Mouse (Mus musculus) liver, adult 2 months (tissue): ENCODE data around the gene Cbx4. TPM values are rescaled to one million over a fixed set of nuclear protein-coding genes. Genes with fewer than 3 reads are reported as not detected.

Experiments
- DNase-seq: peaks from one replicate; pipeline ENCODE4 v3.0.0-alpha.2; 2011; ENCODE audit warnings: low read depth, low spot score; ENCODE audit errors: extremely low read depth
- H3K27ac ChIP-seq: fragments of 200-500 bp; replicated peaks from 2 replicates; pipeline ENCODE4 v1.5.1; 2012; ENCODE audit warnings: low read depth, mild to moderate bottlenecking, control low read depth, inconsistent platforms, low read length; ENCODE audit not compliant: insufficient read depth
- H3K27me3 ChIP-seq: fragments of 200-500 bp; 2 replicates; pipeline ENCODE4 v1.6.1; 2012; ENCODE audit warnings: mild to moderate bottlenecking, moderate library complexity, low read length, inconsistent platforms; ENCODE audit not compliant: control insufficient read depth, insufficient read depth
- H3K36me3 ChIP-seq: fragments of 200-500 bp; 2 replicates; pipeline ENCODE4 v1.6.1; 2012; ENCODE audit warnings: low read length, inconsistent platforms; ENCODE audit not compliant: control insufficient read depth, insufficient read depth
- H3K4me1 ChIP-seq: fragments of 200-500 bp; 2 replicates; pipeline ENCODE4 v1.6.1; 2011; ENCODE audit warnings: low read length; ENCODE audit not compliant: control insufficient read depth, insufficient read depth
- H3K4me3 ChIP-seq: fragments of 200-500 bp; 2 replicates; pipeline ENCODE4 v1.5.1; 2011; ENCODE audit warnings: low read depth, mild to moderate bottlenecking, control low read depth, low read length, moderate library complexity; ENCODE audit not compliant: insufficient read depth
- H3K79me2 ChIP-seq: fragments of 200-500 bp; 2 replicates; pipeline ENCODE4 v1.6.1; 2012; ENCODE audit warnings: inconsistent platforms, mild to moderate bottlenecking, low read length, moderate library complexity; ENCODE audit not compliant: control insufficient read depth, insufficient read depth
- H3K9ac ChIP-seq: fragments of 200-500 bp; 2 replicates; pipeline ENCODE4 v1.6.1; 2012; ENCODE audit warnings: low read depth, mild to moderate bottlenecking, control low read depth, inconsistent platforms, low read length
- CTCF ChIP-seq: fragments of 200-500 bp; IDR thresholded peaks from 2 replicates; pipeline ENCODE4 v1.5.1; 2011; ENCODE audit warnings: low read depth, low read length, control low read depth
- POLR2A ChIP-seq: fragments of 200-500 bp; IDR thresholded peaks from 2 replicates; pipeline ENCODE4 v1.6.1; 2011; ENCODE audit warnings: low read length, control low read depth; ENCODE audit not compliant: insufficient read depth; ENCODE audit errors: extremely low read depth
- WGBS: fragments of 180-500 bp; shearing (Covaris S2); methylation state at CpG from one replicate; pipeline ENCODE4 v1.1.7; 2018; 5-methylcytosine and 5-hydroxymethylcytosine counted together
- polyA plus RNA-seq: library from polyadenylated mRNA; depleted of rRNA; stranded (reverse); fragments of >200 nt; gene quantifications from 2 replicates; pipeline ENCODE4 v1.2.3, GENCODE M21; 2012
- total RNA-seq: library from RNA; depleted of rRNA; stranded (reverse); fragments of >200 nt; gene quantifications from 2 replicates; pipeline ENCODE4 v1.2.3, GENCODE M21; 2014

Cbx4 gene
- total and polyA plus RNA-seq, 2 experiments: 2.9 to 8.2 TPM

DNA sequence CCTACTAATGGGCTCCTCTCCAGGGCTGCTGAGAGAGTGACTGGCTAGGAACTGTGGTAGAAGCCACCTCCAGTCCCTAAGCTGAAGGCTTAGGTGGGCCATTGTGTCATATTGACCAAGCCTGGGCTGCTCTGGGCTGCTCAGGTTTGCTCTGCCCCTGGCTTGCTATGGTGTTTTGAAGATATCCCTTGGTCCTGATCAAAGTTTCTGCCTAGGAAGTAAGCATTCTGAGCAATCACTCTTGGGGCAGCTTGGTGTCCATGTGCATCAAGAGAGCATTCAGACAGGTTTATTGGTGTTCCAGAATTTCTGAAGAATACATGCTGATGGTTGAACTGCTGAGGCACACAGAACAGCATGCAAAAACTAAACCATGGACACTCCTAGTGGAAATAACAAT lies 34.6 kb downstream of the Cbx4 start:
- Histone ChIP-seq H3K4me3 (no peak overlapping the region), H3K27ac (no peak overlapping the region), H3K36me3 (no peaks in the 10 kb centered on the region), H3K4me1 (peaks cover 6% of the 10 kb centered on the region; the same call in 1 of the 2 replicates), H3K79me2 (no peaks in the 10 kb centered on the region), H3K27me3 (peaks cover 15% of the 10 kb centered on the region; the same call in 1 of the 2 replicates), H3K9ac (no peak overlapping the region)
- no peak for DNase-seq
- TF ChIP-seq CTCF (no peak), POLR2A (no peak)

DNA sequence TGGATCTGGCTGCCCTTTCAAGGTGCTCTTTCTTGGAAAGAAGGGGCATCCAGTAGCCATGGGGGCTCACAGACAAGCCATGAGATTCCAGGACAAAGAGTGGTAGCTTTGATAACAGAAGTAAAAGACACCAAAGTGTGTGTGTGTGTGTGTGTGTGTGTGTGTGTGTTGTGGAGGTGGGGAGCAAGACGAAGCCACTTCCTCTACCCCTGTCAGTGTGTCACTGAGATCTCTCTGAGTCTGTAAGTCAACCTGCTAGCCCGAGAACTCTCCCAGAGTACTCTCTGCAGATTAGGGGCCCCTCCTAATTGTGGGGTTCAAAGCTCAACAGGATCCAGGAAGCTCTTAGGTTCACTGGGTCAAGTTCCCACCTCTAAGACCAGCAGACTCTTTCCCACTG lies 35.7 kb downstream of the Cbx4 start:
- Histone ChIP-seq H3K9ac (no peak overlapping the region), H3K27me3 (peaks cover 7% of the 10 kb centered on the region; the same call in 1 of the 2 replicates), H3K4me1 (peaks cover 12% of the 10 kb centered on the region; the same call in 1 of the 2 replicates), H3K36me3 (no peaks in the 10 kb centered on the region), H3K79me2 (no peaks in the 10 kb centered on the region), H3K27ac (no peak overlapping the region), H3K4me3 (no peak overlapping the region)
- no peak for DNase-seq
- TF ChIP-seq POLR2A: no peak
- no peak for TF ChIP-seq CTCF
- 11% methylated on average over 2 of the region's 2 CpGs for WGBS

DNA sequence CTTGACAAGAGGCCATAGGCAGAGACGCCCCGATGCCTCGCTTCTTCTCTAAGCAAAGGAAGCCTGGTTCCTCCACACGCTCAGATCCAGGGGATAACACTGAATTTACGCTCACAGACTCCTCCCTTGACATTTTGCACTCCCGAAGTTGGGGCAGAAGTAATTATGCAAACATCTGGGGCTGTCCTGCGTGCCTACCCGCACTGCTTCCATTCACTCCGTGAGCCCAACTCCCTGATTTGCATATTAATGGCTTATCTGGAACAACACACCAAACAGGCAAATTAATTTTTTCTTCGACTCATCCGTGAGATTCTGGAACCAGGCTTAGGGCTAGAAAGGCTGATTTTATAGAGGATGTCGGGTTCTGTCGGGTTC lies 37.9 kb downstream of the Cbx4 start:
- WGBS: 5% methylated on average over 13 of the region's 13 CpGs

DNA sequence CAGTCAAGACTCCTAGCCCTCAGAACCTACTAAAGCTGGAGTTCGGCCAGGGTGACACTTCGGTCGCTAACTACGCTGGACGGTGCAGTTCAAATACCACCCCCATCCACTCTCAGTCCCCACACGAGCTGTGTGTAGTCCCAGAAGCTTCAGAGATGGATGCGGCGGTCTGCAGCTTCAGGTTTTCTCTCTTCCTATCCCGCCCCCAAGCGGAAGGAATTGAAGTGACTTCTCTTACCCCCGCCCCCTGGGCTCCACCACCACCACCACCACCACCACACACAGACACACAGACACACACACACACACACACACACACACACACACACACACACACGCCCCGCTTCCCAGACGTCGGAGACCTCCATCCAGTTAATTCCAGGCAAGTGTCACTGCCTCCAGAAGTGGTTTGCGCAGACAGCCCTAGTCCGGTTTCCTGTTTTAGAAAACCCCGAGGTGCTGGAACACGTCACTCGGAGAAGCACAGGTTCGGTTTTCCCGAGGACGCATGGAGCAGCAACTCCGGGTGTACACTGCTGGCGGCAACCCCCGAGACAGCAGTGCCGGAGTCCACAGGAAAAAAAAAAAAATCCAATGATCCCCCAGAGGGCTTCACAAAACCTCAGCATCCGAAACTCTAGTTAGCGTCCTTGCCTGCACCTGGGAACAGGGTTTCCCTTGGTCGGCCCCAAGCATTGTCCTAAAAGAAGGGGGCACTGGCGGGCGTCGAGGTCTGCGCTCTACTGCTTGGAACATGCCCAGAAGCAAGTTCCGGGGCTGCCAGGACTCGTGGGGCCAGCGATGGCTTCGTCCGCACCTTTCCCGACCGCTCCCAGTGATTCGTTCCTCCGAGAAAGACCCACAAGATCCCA lies 38.5 kb downstream of the Cbx4 start:
- H3K4me3 ChIP-seq: no peak overlapping the region
- H3K9ac ChIP-seq: no peak overlapping the region
- H3K79me2 ChIP-seq: no peaks in the 10 kb centered on the region
- WGBS: 4% methylated on average over 42 of the region's 43 CpGs
- H3K27ac ChIP-seq: no peak overlapping the region
- TF ChIP-seq POLR2A (no peak), CTCF (no peak)
- H3K36me3 ChIP-seq: no peaks in the 10 kb centered on the region
- H3K4me1 ChIP-seq: peaks cover 15% of the 10 kb centered on the region
- H3K27me3 ChIP-seq: no peaks in the 10 kb centered on the region; the same call in 1 of the 2 replicates
- no peak for DNase-seq

More for the DNA sequence above, 37.9 kb downstream of the Cbx4 start:
- Histone ChIP-seq H3K36me3 (no peaks in the 10 kb centered on the region), H3K27me3 (no peaks in the 10 kb centered on the region; the same call in 1 of the 2 replicates), H3K79me2 (no peaks in the 10 kb centered on the region), H3K27ac (no peak overlapping the region), H3K4me1 (peaks cover 19% of the 10 kb centered on the region), H3K9ac (no peak overlapping the region), H3K4me3 (no peak overlapping the region)
- TF ChIP-seq POLR2A (no peak), CTCF (no peak)
- DNase-seq: no peak

DNA sequence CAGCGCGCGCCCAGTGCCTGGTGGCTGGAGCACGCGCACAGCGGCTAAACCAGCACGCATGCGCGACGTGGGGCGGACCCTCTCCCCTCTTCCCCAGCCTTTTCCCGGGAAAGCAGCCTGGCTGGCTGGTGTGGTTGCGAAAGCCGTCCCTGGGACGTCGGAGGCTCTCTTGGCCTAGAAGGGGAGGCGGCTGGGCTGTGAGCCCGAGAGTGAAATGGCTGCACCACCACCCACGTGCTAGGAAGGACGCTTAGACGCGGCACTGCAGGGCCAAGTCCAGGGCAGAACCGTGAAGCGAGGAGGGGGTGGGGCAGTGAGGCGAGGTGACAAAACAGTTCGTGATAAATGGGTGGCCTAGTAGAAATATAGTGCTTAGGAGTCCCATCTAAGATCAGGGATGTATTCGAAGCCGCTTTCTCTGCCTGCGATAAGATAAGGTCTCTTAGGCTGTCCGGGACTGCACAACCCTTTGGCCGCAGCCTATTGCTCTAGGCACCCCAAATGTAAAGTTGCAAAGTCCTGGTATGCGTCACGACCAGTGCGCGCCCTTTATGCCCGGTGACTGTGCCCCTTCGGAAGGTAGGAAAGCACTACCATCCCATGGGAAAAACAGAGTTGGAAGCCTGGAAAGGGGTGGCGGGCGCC lies 39.3 kb downstream of the Cbx4 start:
- H3K79me2 ChIP-seq: no peaks in the 10 kb centered on the region

More for the DNA sequence above, 39.3 kb downstream of the Cbx4 start:
- Histone ChIP-seq H3K27me3 (peaks cover 2% of the 10 kb centered on the region; the same call in 1 of the 2 replicates), H3K4me1 (peaks cover 16% of the 10 kb centered on the region), H3K36me3 (no peaks in the 10 kb centered on the region), H3K27ac (peak overlapping the region; percentile 69), H3K9ac (no peak overlapping the region), H3K4me3 (no peak overlapping the region)
- 2% methylated on average over 39 of the region's 39 CpGs for WGBS
- DNase-seq: peak; percentile 90
- TF ChIP-seq POLR2A (peak; percentile 44; the same call in 1 of the 2 replicates), CTCF (no peak)
